Mouse (Mus musculus) embryonic facial prominence, embryonic 15.5 days (tissue): ENCODE data around the gene Ccdc84. TPM values are rescaled to one million over a fixed set of nuclear protein-coding genes. Genes with fewer than 3 reads are reported as not detected.

Source experiments
- ATAC-seq: fragments of 200-750 bp; cut with Nextera tagmentation; 2 replicates; pipeline ENCODE4 v1.8.0; 2017; ENCODE audit warnings: low read depth, moderate TSS enrichment; ENCODE audit not compliant: insufficient number of reproducible peaks, low FRiP score, low TSS enrichment
- H3K27ac ChIP-seq: fragments of 300-500 bp; sonication (generic); replicated peaks from 2 replicates; pipeline ENCODE4 v1.5.1; 2015; ENCODE audit warnings: mild to moderate bottlenecking, inconsistent platforms
- H3K27me3 ChIP-seq: fragments of 300-500 bp; sonication (generic); 2 replicates; pipeline ENCODE4 v1.6.1; 2015; ENCODE audit warnings: inconsistent platforms
- H3K36me3 ChIP-seq: fragments of 300-500 bp; sonication (generic); 2 replicates; pipeline ENCODE4 v1.6.1; 2015; ENCODE audit warnings: mild to moderate bottlenecking, inconsistent platforms
- H3K4me1 ChIP-seq: fragments of 300-500 bp; sonication (generic); 2 replicates; pipeline ENCODE4 v1.6.1; 2015; ENCODE audit warnings: inconsistent platforms
- H3K4me2 ChIP-seq: fragments of 300-500 bp; sonication (generic); replicated peaks from 2 replicates; pipeline ENCODE4 v1.6.1; 2015; ENCODE audit warnings: mild to moderate bottlenecking, inconsistent platforms
- H3K4me3 ChIP-seq: fragments of 300-500 bp; sonication (generic); replicated peaks from 2 replicates; pipeline ENCODE4 v1.5.1; 2015; ENCODE audit warnings: mild to moderate bottlenecking, inconsistent platforms
- H3K9ac ChIP-seq: fragments of 300-500 bp; sonication (generic); 2 replicates; pipeline ENCODE4 v1.6.1; 2015; ENCODE audit warnings: inconsistent platforms
- H3K9me3 ChIP-seq: fragments of 300-500 bp; sonication (generic); replicated peaks from 2 replicates; pipeline ENCODE4 v1.6.1; 2016; ENCODE audit warnings: inconsistent platforms
- WGBS: fragments of 180-500 bp; shearing (Covaris S2); methylation state at CpG from one replicate; pipeline ENCODE4 v1.1.7; 2015; 5-methylcytosine and 5-hydroxymethylcytosine counted together
- polyA plus RNA-seq: library from polyadenylated mRNA; unstranded; fragments of >200 nt; fragmentation: Nextera tagmentation; extraction: Ambion mirVana; gene quantifications from 2 replicates; pipeline ENCODE4 v1.2.1, GENCODE M21; 2015

The Ccdc84 gene
- polyA plus RNA-seq, 1 experiment from 2014 or later = 30.5 TPM

DNA sequence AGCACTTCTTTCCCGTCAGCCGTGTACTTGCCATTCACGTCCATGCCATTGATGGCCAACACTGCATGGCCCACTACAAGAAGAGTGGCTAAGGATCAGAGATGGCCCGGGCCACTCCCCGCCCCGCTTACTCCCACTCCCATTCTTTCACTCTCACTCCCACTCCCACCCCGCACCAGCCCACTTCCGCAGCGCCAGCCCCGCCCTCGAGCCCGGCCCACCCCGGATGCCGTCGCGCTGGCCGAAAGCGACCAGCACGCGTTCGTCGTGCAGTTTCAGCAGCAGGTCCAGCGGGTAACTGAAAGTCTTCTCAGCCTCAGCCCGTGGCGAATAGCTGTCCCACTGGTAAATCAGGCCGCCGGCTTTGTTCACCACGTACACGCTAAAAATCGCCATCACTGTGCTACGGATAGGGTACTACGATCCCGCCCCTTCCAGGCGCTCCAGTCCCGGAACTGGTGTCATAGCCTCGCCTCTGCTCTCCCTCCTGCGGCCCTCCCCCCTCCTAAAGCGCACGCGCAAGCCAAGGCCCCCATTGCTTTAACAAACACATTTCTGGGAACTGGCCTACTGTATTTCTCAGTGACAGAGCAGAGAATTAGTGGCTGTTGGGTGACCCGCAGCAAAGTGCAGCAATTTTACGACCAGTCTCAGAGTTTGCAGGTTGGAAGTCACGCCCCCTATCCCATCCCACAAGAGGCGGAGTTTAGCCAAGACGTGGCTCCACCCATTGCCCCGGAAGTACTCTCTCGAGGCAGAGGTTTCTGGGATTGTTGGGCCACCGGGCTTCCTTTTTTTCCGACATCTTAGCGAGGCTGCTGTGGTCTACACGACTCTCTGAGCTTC, 11.2 kb downstream of the Ccdc84 start, which contains the start of the genes Rps25 and Trappc4:
TSS of gene Rps25 (plus strand) at position 234 of the 846 bp plus-strand sequence.
TSS of gene Trappc4 (minus strand) at position 695 of the 846 bp plus-strand sequence.
- Histone ChIP-seq H3K9ac (peak within 1 kb of the TSS; percentile 78), H3K4me1 (peaks cover 13% of the 10 kb centered on the region; the same call in 1 of the 2 replicates), H3K27ac (peak within 1 kb of the TSS; percentile 99), H3K27me3 (no peaks in the 10 kb centered on the region), H3K4me2 (peak within 1 kb of the TSS; percentile 65), H3K4me3 (peak within 1 kb of the TSS; percentile 88), H3K9me3 (no peaks in the 10 kb centered on the region), H3K36me3 (peaks cover 66% of the 10 kb centered on the region)
- ATAC-seq = peak; percentile 93
- under 1% methylated on average over 51 of the region's 51 CpGs for WGBS

DNA sequence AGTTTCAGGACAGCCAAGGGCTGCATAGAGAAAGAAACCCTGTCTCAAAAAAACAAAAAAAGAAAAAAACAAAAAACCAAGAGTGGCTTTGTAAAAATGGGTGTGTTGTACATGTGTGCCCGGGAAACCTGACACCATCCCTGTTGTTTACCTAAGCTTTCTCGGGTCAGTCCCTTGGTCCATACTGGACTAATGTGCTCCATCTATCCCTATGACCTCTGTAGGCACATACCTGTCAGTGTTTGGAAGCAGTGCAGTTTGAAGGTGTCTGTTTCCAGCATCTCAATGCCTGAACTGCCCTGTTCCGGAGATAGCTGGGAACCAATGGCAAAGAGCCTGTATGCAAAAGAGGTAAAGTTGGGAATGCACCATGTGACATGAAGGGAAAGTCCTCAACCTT, 13.4 kb downstream of the Ccdc84 start:
- Histone ChIP-seq H3K9ac (no peak overlapping the region), H3K9me3 (no peaks in the 10 kb centered on the region), H3K4me1 (peaks cover 13% of the 10 kb centered on the region; the same call in 1 of the 2 replicates), H3K27me3 (no peaks in the 10 kb centered on the region), H3K4me3 (no peak overlapping the region), H3K4me2 (no peak overlapping the region), H3K27ac (no peak overlapping the region), H3K36me3 (peaks cover 65% of the 10 kb centered on the region)
- 73% methylated on average over 3 of the region's 3 CpGs for WGBS
- ATAC-seq = no peak

DNA sequence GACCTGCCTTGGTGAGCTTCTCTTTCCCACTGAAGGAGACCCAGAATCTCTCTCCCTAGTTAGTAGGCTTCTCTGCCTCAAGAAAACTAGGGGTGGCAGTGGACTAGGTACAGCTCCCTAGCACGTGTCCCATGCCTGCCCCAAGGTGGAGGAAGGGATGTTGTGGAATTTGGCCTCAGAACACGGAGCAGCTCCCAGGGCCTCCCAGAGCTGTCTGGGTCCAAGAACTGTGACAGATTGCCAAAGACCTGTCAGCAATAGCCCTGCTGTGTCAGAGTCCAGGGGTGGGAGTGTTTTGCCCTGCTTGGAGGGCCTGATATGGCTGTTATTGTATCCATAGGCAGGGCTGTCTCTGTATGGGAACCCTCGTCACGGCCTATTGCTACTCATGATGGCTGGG, 17.3 kb downstream of the Ccdc84 start:
- WGBS = 81% methylated on average over 4 of the region's 4 CpGs
- H3K36me3 ChIP-seq = peaks cover 62% of the 10 kb centered on the region
- no peak for ATAC-seq

DNA sequence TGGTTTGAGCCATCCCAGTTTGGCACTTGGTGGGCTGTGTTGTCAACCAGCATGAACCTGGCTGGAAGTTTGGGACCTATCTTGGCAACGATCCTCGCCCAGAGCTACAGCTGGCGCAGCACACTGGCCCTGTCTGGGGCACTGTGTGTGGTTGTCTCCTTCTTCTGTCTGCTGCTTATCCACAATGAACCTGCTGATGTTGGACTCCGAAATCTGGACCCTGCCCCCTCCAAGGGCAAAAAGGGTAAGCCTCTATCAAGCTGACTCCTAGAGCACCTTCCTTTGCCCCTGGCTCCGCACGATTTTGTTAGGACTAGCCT, 18.6 kb downstream of the Ccdc84 start:
- WGBS = 93% methylated on average over 6 of the region's 6 CpGs
- Histone ChIP-seq H3K4me3 (no peak overlapping the region), H3K36me3 (peaks cover 54% of the 10 kb centered on the region)

More for the DNA sequence above, 17.3 kb downstream of the Ccdc84 start:
- H3K4me3 ChIP-seq = no peak overlapping the region
- H3K27me3 ChIP-seq = no peaks in the 10 kb centered on the region
- H3K4me1 ChIP-seq = peaks cover 23% of the 10 kb centered on the region
- no peak overlapping the region for H3K27ac ChIP-seq
- H3K9me3 ChIP-seq = no peaks in the 10 kb centered on the region
- no peak overlapping the region for H3K4me2 ChIP-seq
- no peak overlapping the region for H3K9ac ChIP-seq

DNA sequence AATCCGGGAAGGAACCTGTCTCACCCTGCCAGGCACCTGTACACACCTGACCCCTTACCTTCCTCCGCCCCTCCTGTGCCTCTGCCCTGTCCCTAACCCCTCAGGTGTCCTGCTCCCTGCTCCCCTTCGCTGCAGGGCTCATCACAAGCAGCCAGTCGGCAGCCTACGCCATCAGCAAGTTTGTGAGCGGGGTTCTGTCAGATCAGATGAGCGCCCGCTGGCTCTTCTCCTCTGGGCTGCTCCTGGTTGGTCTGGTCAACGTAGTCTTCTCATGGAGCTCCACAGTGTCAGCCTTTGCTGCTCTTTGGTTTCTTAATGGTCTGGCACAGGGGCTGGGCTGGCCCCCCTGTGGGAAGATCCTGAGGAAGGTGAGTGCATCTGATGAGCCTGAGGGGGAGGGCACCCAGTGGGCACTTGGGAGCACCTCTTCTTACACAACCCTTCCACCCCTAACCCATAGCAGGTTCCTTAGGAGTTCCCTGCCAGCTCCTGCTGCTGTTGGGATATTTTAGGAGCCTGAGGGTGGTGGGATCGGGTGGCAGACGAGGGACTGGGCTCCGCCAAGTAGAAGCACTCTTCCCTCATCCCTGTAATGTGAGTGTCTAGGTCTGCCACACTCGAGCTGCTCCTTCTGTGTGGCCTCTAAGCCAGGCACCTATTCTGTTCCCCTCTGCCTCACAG, 19.1 kb downstream of the Ccdc84 start:
- H3K9ac ChIP-seq = no peak overlapping the region
- H3K27me3 ChIP-seq = no peaks in the 10 kb centered on the region
- no peak for ATAC-seq
- WGBS = 66% methylated on average over 13 of the region's 13 CpGs
- H3K27ac ChIP-seq = no peak overlapping the region
- no peak overlapping the region for H3K4me2 ChIP-seq
- peaks cover 20% of the 10 kb centered on the region for H3K4me1 ChIP-seq
- H3K9me3 ChIP-seq = no peaks in the 10 kb centered on the region
- H3K36me3 ChIP-seq = peaks cover 50% of the 10 kb centered on the region
- H3K4me3 ChIP-seq = no peak overlapping the region

More for the DNA sequence above, 18.6 kb downstream of the Ccdc84 start:
- H3K27ac ChIP-seq = no peak overlapping the region
- H3K4me2 ChIP-seq = no peak overlapping the region
- H3K4me1 ChIP-seq = peaks cover 20% of the 10 kb centered on the region
- H3K27me3 ChIP-seq = no peaks in the 10 kb centered on the region
- H3K9me3 ChIP-seq = no peaks in the 10 kb centered on the region
- ATAC-seq = no peak
- H3K9ac ChIP-seq = no peak overlapping the region

DNA sequence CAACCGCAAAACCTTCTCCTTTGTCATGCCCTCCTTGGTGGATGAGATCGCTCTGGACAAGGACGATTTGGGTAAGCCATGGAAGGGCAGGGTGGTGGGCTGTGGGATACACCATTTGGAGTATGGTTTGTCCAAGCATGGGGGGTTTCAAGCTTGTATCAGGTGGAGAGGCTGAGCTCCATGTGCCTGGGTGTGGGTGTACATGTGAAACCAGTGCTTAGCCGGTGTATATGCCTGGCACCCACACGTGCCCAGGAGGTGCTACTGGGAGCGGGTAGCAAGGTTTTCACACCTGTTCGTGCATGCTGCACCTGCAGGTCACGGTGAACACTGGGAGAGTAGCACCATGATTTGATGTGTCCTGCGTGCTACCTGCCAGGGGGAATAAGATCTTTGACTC, 19.8 kb downstream of the Ccdc84 start:
- peaks cover 20% of the 10 kb centered on the region for H3K4me1 ChIP-seq
- no peak overlapping the region for H3K4me2 ChIP-seq
- no peak for ATAC-seq
- no peaks in the 10 kb centered on the region for H3K9me3 ChIP-seq
- no peaks in the 10 kb centered on the region for H3K27me3 ChIP-seq
- WGBS = 78% methylated on average over 9 of the region's 9 CpGs
- H3K4me3 ChIP-seq = 0 out of 2 replicates have a peak overlapping the region, but pooled peaks have one; percentile 58
- H3K9ac ChIP-seq = no peak overlapping the region; the same call in 1 of the 2 replicates
- H3K27ac ChIP-seq = no peak overlapping the region
- H3K36me3 ChIP-seq = peaks cover 44% of the 10 kb centered on the region

DNA sequence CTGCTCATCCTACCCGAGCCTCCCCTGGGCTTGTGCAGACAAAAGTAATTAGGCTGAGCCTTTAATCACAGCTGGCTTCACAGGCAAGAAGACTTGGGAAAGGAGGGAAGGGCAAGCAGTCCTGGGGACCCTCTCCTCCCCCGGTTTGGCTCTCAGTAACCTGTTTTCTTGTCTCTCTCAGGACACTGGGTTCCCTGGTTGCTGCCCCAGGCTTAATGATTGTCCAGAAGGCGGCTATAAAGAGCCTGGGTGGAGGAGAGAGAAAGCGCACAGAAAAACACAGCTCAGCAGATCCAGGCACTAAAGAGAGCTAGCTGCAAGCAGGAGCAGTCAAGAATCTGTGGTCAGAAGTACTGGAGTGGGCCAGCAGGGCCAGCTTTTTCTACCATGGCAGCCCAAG, 20.3 kb downstream of the Ccdc84 start:
- Histone ChIP-seq H3K9me3 (no peaks in the 10 kb centered on the region), H3K9ac (no peak overlapping the region), H3K27ac (no peak overlapping the region), H3K27me3 (no peaks in the 10 kb centered on the region), H3K4me1 (peaks cover 20% of the 10 kb centered on the region), H3K36me3 (peaks cover 39% of the 10 kb centered on the region), H3K4me2 (peak overlapping the region; percentile 95), H3K4me3 (peak overlapping the region; percentile 58)
- 25% methylated on average over 4 of the region's 4 CpGs for WGBS
- no peak for ATAC-seq

DNA sequence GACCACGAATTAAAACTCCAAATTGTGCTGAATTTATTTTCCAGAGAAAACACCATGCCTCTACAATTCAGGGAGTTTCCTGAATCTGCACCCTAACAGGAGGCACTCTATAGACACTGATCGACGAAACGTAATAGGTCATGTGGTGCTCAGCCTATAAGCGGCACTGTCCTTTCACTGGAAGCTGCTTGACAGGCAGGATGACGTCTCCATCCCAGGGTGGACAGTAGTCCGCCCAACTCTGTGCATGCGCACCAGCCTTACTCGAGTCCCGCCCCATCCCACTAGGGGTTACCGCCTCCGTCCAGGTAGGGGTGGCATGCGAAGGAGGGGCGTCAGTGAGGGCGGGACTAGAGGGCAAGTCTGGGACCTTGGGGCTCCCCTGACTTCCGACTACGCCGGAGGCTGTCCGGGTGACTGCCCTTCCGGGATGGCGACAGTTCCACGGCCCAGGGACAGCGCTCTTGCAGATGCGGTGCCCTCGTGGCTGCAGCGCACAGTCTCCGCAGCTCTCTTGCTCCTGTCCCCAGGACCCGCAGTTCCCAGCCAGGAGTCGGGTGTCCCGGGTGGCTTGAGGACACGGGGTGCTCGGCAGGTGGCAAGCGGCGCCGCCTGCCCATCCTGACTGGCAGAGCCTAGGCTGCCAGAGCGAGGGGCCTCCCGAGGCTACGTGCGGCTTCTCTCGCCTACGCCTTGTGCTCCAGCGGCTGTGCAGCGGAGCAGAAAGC, 21.5 kb downstream of the Ccdc84 start, which contains the start of gene Slc37a4:
TSS of gene Slc37a4 (plus strand) at position 169 of the 728 bp plus-strand sequence.
- Histone ChIP-seq H3K36me3 (peaks cover 31% of the 10 kb centered on the region), H3K4me3 (peak within 1 kb of the TSS; percentile 58), H3K27ac (peak within 1 kb of the TSS; percentile 76), H3K4me1 (peaks cover 20% of the 10 kb centered on the region), H3K9me3 (no peaks in the 10 kb centered on the region), H3K27me3 (no peaks in the 10 kb centered on the region), H3K9ac (peak within 1 kb of the TSS; percentile 83), H3K4me2 (peak within 1 kb of the TSS; percentile 95)
- peak; percentile 98 for ATAC-seq
- WGBS = under 1% methylated on average over 43 of the region's 43 CpGs

DNA sequence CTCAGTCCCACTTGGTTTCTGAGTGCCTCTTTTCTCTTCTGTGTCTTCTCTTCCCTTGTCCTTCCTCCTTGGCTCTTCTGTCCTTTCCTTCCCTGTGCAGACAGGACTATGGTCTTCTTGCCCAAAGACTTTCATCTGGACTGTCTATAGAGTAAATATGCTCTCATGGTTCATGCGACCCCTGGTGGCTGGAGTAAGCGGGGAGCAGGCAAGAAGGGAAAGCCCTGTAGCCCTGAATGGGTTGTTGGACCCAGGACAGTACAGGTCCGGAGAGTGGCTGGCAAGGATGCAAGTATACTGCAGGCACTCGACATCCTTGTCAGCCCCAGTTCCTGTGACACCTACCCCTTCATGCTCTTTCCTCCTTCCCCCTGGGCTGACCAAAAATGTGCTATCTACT, 26.9 kb downstream of the Ccdc84 start:
- peak; percentile 31; the same call in 1 of the 2 replicates for ATAC-seq
- no peak overlapping the region for H3K9ac ChIP-seq
- 40% methylated on average over 4 of the region's 4 CpGs for WGBS
- H3K27me3 ChIP-seq = no peaks in the 10 kb centered on the region
- no peaks in the 10 kb centered on the region for H3K4me1 ChIP-seq
- H3K36me3 ChIP-seq = peaks cover 56% of the 10 kb centered on the region
- no peak overlapping the region for H3K27ac ChIP-seq
- no peaks in the 10 kb centered on the region for H3K9me3 ChIP-seq
- no peak overlapping the region for H3K4me2 ChIP-seq
- no peak overlapping the region for H3K4me3 ChIP-seq

DNA sequence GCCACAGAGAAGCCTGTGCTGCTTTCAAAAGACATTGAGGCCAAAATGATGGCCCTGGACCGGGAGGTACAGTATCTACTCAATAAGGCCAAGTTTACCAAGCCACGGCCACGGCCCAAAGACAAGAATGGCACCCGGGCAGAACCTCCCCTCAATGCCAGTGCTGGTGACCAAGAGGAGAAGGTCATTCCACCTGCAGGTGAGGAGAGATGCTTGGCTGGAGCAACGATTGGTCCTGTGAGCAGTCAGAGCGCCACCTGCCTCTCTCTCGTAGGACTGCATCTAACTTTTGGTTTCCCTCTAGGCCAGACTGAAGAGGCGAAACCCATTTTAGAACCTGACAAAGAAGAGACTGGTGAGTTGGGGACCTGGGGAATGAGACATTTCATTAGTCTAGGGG, 29.1 kb downstream of the Ccdc84 start:
- no peak for ATAC-seq
- whole genome bisulfite sequencing = 62% methylated on average over 8 of the region's 8 CpGs

DNA sequence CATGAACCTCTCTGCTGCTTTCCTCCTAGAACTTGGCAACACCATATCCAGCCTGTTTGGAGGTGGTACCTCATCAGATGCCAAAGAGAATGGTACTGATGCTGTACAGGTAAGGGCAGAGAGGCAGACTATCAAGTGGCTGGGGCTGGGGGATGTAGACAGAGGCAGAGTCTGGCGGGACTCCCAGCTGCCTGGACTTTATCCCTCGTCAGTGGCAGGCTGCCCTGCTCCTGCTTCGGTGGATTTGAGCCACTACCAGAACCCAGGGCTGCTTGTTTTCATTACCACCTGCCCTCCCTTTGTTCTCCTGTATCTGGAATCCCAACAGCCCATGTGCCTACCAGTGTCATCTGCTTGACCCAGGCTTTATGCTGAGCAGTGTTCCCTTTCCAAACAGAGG, 31.1 kb downstream of the Ccdc84 start:
- Histone ChIP-seq H3K9ac (no peak overlapping the region), H3K4me1 (no peaks in the 10 kb centered on the region), H3K27ac (no peak overlapping the region), H3K4me3 (no peak overlapping the region), H3K4me2 (no peak overlapping the region), H3K27me3 (no peaks in the 10 kb centered on the region), H3K36me3 (peaks cover 97% of the 10 kb centered on the region), H3K9me3 (no peaks in the 10 kb centered on the region)
- WGBS = 78% methylated on average over 3 of the region's 3 CpGs
- ATAC-seq = no peak

More for the DNA sequence above, 29.1 kb downstream of the Ccdc84 start:
- Histone ChIP-seq H3K27ac (no peak overlapping the region), H3K4me2 (no peak overlapping the region), H3K4me3 (no peak overlapping the region), H3K36me3 (peaks cover 78% of the 10 kb centered on the region), H3K4me1 (no peaks in the 10 kb centered on the region), H3K9ac (no peak overlapping the region), H3K27me3 (no peaks in the 10 kb centered on the region), H3K9me3 (no peaks in the 10 kb centered on the region)
